Mouse (Mus musculus): ENCODE results near the gene Tcfl5.

Gene Tcfl5

DNA sequence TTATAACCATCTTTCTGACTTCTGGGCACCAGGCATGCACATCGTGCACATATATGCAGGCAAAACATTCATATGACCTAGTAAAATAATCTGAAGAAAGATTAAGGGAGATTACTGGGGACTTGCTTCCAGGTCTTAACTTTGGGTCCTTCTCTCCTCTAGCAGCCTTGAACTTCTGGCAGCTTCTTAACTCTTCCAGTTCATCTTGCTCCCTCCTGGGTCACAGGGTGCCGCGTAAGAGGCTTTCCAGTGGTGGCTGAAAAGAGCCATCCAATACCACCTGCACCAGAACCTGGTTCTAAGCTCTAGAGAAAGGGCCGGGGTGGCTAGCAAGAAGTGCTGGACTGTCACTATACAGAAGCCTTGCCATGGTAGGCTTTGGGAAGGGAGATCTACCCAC is 45.0 kb downstream of the Tcfl5 start, which contains the start of gene Col9a3:
Gene Col9a3 (plus strand): TSS at position 301 of the 400 bp plus-strand sequence.
- no peak for DNase-seq

DNA sequence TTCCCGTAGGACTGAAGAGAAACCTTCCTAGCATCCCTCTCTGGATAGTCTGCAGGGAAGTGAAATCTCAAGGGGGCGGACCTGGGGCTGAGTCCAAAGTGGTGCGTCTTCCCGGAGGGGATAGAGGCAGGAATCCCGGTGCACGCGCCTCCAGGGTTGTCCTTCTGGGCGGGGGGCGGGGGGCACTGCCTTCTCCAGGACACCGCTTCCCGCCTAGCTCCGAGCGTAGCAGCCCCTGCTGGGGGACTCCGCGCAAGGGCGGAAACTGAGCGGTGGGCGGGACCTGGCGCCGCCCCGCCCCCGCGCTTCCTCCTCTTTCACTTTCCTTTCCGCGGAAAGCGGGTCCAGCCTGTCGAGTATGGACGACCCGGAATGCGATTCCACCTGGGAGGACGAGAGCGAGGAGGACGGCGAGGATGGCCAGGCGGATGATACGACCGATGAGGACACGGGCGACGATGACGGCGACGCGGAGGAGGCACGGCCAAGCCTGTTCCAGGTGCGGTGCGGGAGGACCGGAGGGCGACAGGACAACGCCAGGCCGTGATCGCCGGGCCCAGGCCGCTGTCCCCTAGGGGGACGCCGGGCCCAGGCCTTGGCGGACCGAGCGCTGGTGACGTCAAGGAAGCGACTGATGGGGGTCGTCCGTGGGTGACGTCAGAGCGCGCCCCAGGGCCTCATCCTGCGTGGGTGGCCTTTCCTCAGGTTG is 53.2 kb downstream of the Tcfl5 start, which contains the start of gene Ogfr:
Gene Ogfr (plus strand): TSS at position 123 of the 709 bp plus-strand sequence.
- DNase-seq = peak; percentile 78

GRCm38 (mm10) chr2:180588736-180589122 is 53.8 kb downstream of the Tcfl5 start:
- DNase-seq = no peak

- DNase-seq = no peak
These were observed 59.4 kb downstream of the Tcfl5 start for GRCm38 (mm10) chr2:180583154-180583507.

DNA sequence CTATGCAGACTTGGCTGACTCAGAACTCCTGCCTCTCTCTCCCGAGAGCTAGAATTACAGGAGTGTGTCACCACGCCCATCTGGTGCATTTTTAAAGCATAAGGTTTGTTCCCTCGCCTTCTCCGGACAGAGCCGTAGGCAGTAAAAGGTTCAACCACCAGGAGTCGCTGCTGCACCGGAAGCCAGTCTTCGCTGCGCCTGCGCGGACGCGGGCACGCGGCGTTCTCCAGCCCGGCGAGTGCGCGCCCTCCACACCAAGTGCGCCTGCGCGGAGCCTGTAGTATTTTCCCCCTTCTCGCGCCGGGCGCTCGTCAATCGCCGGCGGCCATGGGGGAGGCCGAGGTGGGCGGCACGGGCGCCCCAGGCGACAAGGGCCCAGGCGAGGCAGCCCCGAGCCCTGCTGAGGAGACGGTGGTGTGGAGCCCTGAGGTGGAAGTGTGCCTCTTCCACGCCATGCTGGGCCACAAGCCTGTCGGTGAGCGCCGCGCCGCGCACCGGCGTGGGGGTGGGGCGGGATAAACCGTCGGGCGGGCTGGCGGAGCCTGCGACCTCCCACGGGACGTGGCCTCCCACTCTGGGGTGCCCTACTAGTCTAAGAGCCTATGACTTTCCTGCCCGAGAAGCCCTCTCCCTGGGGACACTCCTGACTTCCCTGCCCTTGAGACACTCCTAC is 59.9 kb downstream of the Tcfl5 start:
- DNase-seq = peak; percentile 94

DNA sequence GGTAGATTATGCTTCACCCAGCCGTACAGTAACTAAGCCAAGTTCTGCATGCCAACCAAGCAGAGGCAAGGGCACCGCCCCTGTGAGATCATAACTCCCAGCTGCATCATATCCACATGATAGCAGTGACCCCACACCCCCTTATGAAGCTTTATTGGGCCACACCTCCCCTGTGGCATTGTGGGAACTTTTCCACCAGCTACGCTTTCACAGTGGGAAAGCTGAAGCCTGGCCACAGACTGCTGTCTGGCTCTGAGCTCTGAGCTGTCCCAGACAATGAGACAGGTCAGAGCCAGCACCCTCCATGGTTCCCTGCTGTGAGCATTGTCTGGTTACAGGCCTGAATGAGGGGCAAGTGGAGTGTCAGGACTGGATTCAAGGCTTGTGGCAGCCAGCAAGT is 61.5 kb downstream of the Tcfl5 start, which contains the start of gene Mrgbp:
Gene Mrgbp (plus strand): TSS at position 303 of the 400 bp plus-strand sequence.
- no peak for DNase-seq

GRCm38 (mm10) chr2:180578686-180579085 is 63.8 kb downstream of the Tcfl5 start:
- peak; percentile 57 for DNase-seq

DNA sequence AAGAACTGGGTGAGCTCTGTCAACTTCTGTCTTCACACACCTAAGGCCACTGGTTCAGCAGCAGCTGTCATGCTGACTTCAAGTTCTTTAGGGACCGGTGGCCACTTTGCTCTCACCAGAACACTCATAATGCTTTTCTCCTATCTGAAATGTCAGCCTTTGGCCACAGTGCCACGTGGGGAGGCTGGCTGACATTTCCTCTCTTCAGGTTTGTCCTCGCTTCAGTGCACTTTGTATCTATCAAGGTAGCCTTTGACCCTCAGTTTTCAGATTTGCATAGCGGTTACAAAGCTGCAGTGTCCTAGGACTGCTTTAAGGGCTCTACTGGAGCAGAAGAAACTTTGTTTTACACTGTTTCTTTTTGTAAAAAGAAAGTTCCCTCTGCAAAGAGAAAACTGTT is 66.0 kb downstream of the Tcfl5 start:
- no peak for DNase-seq
